Mouse (Mus musculus) myocyte (in vitro differentiated cells): ENCODE measurements at regions not wholly inside any gene's neighbourhood (a gene's known extent, or its start where the extent isn't known, plus 50 kb on each side); places are given as distances from the start of the nearest gene placed in this dataset.

Experiments
- CEBPB ChIP-seq: IDR thresholded peaks from 2 replicates; pipeline ENCODE4 v1.6.1; 2011; ENCODE audit warnings: mild to moderate bottlenecking, moderate library complexity; ENCODE audit not compliant: poor library complexity, insufficient read depth, severe bottlenecking
- TCF12 ChIP-seq: IDR thresholded peaks from one replicate; pipeline ENCODE4 v1.6.1; 2011; ENCODE audit warnings: mild to moderate bottlenecking, control low read depth; ENCODE audit not compliant: poor library complexity, insufficient read depth, severe bottlenecking

GRCm38 (mm10) chr8:126698601-126699388 is 105.0 kb upstream of the Irf2bp2 start:
- TF ChIP-seq TCF12 (no peak), CEBPB (no peak)
